Mouse (Mus musculus) E14TG2a.4 (cell line): ENCODE measurements around the gene Pjvk.

Experiments used
- CTCF ChIP-seq: conservative IDR thresholded peaks from 2 replicates; pipeline ENCODE4 v1.5.1; 2014; ENCODE audit warnings: low read length
- NANOG ChIP-seq: IDR thresholded peaks from 2 replicates; pipeline ENCODE4 v1.6.1; 2014; ENCODE audit warnings: borderline replicate concordance, low read length, mixed read lengths
- POU5F1 ChIP-seq: IDR thresholded peaks from 2 replicates; pipeline ENCODE4 v1.6.1; 2014; ENCODE audit warnings: low read length, borderline replicate concordance

- TF ChIP-seq CTCF (peak; percentile 95), NANOG (no peak), POU5F1 (no peak)
These were observed 30.2 kb upstream of the Pjvk start for GRCm38 (mm10) chr2:76618078-76618477.
